Mouse (Mus musculus): ENCODE results near the gene Abcc1.

GRCm38 (mm10) chr16:14363496-14363895 is 2.1 kb downstream of the Abcc1 start:
- no peak for TF ChIP-seq POU5F1 (IDR thresholded peaks at IDR 0.05; ENCODE audit: borderline replicate concordance, low read length)
- TF ChIP-seq CTCF (conservative IDR thresholded peaks at IDR 0.05; ENCODE audit: low read length): no peak
- no peak for TF ChIP-seq NANOG (IDR thresholded peaks at IDR 0.05; ENCODE audit: borderline replicate concordance, low read length)
